Mouse (Mus musculus) adrenal gland (tissue): ENCODE measurements around the gene Slc52a3.
"Not testable (repeated sequence)": the region's sequence is repeated elsewhere in the genome, so short reads cannot be mapped to it uniquely, and the experiment has no call there.

ENCODE experiments used
- intact Hi-C: fragments of 180-260 bp; cut with DNase I; formaldehyde crosslinking; loops from one replicate; pipeline ENCODE4 v1.15.1; 2025

Gene Slc52a3

DNA sequence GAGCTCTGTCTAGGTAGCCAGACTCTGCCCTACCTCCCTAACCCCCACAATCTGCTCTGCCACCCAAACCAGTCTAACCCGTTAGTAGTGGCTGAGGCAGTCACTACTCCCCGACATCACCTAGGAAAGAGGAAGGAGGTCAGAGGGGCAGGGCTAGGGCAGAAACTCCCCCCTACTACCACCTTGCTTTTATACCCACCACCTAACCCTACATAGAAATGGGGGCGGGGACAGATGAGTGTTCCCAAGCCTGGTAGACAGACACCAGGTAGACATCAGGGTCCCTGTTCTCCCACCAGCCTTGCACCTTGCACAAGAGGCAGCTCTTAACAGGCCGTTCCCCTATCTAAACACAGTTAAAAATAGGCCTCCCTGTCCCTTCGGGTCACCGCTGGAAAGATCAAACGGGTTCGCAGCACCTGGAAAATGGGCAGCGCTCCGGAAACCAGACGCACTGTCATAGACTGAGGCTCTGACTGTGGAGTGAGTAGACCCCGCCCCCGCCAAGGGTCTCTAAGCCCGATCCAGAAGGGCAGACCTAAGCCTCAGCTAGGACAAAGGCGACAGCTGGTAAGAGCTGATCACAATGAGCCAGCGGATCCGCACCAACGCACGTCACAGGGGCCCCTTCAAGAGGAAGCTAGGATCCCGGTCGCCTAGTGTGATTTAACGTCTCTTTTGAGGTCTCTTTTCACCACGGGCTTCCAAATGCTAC, 23.3 kb upstream of the Slc52a3 start:
- intact Hi-C loops = no loop called here

GRCm38 (mm10) chr2:151973595-151974562, 22.4 kb upstream of the Slc52a3 start:
- intact Hi-C loops = no loop called here

DNA sequence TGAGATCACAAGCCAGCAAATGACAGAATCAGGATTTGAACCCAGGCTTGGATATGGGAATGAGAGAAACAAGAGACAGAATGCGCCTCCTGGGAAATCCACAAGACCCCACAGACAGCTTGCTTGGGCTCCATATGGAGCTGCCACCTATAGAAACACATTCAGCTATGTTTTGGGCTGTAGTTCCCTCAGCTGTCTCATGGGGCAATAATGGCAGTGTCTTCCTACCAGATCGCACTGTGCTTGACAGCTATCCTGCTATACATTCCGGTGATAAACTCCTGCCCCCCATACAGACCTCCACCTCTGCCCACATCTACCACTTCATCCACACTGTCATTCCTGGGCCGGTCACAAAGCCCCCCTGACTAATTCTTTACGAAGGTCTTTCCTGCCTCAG, 21.0 kb upstream of the Slc52a3 start:
- intact Hi-C loops = no loop called here

DNA sequence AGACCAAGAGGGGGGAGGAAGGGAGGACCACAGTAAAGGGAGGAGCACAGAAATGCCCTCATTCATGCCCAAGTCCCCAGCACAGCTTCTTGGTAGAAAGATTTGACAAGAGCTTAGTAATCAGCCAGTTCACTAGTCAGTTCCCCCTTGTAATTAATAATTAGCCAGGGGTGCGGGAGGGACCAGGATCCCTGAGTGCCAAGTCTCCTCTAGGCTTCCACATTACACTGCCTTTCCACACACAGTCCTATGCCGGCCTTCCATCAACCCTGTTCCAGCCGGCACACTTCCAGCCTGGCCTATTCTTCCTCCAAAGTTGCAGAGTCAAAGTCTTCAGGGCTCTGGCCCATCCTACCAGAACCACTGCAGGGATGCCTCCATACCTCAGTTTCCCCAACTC, 20.2 kb upstream of the Slc52a3 start:
- intact Hi-C loops = no loop called here

DNA sequence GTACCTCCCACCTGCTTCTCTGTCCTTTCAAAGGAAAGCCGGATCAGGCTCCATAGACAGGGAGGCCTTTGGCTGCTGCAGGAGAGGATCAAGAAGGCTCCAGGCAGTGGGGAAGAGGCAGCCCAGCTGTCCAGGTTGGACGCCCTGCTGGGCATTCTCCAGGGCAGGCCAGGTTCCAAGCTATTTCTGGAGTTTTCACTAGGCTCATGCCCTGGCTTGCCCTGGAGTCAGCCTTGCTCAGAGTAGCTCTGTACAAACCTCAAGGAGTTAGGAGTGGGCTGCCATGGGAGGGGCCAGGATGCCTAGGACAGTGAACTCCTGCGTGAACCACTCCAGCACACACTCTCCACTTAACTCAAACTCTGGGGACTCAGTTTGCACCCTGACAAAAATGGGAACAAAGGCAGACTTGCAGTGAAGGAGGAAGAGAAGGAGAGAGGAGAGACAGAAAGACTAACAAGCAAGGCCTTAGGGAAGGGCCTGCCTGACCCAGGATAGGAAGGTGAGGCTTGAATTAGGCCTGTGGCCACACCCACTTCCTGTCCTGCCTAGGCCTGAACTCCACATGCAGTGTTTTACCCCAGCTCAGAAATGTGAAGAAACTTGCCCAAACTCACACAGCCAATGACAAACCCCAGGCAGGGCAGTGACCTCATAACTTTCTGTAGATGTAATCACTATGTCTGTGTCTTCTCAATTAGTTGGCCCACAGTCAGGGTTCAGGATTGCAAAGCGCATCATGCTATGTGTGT, 18.4 kb upstream of the Slc52a3 start:
- intact Hi-C loops = no loop called here

GRCm38 (mm10) chr2:151978494-151978893, 17.8 kb upstream of the Slc52a3 start:
- intact Hi-C loops = no loop called here

DNA sequence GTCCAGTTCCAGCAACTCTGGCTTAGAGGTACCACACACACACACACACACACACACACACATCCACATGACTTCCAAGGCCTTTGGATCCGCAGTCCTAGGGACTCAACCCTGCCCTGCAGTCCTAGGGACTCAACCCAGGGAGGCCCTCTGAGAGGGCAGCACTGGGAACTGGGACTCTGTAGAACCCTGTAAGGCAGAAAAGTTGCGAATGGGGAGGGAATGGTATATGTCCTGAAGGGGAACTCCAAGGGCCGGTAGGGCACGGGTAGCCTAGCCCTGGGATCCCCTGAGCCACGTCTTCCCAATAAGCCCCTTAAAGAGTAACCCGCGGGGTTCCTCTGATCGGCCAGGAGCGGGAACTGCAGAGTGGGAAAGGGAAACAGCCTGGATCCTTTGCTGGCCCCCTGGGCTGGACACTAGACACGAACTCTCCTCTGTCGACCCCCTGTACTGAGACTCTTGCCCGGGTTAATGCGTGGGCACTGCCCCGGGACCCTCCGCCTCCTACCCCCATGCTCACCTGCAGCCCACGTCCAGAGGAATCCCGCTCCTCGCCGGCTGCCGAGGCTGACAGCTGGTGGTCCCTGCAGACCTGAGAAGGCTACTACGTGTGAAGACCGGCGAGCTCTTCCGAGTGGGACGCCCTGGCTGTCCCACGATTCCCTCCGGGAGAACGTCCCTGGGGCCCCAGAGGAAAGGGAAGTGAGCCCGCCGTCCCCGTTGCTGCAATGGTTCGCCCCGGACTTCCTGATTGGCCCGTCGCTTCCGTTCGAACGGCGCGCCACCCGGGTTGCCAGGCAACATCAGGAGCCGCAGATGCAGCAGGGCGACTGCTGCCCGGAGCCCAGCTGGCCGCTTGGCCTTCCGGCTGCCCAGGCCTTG, 16.6 kb upstream of the Slc52a3 start, which contains the start of gene Fam110a:
Gene Fam110a, minus strand, starts transcription at position 750 of the 885 bp plus-strand sequence.
- intact Hi-C loops = no loop called here

DNA sequence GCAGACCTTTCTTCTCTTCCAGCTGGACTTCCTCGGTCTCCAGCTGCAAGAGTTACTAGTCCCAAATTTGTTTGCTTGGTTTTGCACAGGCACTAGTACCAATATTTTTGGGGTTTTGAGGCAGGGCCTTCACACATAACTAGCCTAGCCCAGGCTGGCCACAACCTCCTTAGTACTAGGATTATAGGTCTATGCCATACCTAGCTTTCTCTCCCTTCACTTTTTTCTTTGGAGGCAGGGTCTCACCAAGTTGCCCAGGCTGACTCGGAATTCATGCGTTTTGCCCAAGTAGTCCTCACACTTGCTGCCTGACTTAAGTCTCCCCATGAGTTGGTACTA, 16.0 kb upstream of the Slc52a3 start:
- intact Hi-C loops = no loop called here

DNA sequence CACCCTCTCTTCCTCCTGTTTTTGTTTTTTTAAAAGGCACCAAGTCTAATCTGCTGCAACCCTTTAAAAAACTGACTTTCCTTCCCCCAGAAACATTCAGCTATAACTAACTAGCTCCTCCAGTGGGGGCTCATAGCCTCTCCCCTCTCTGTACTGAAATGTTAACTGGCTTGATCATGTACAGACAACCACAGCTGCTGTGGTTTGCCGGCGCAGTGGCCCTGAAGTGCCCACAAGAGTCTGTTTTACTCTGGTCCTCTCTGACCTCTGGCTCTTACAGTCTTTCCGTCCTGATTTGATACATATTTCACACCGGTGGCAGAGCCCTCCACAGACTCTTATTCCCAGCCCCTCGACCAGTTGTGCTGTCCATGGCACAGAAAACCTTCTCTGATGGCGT, 15.0 kb upstream of the Slc52a3 start:
- intact Hi-C loops = no loop called here

DNA sequence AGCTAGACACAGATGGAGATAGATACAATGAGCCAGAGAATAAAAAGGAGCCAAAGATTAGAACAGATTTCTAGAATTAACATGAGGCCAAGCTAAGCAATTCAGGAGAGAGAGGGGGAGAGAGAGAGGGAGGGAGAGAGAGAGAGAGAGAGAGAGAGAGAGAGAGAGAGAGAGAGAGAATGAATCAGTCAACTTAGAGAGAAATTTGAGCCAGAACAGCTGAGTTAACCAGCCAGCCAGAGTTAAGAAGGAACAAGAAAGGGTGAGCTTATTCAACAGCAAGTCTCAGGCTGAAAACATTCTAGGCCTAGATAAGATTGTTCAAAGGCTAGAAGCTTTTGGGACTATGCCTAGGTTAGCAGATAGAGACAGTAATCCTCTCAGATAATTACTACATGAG, 13.8 kb upstream of the Slc52a3 start:
- intact Hi-C loops = no loop called here

GRCm38 (mm10) chr2:151984019-151984418, 12.3 kb upstream of the Slc52a3 start:
- intact Hi-C loops = no loop called here

DNA sequence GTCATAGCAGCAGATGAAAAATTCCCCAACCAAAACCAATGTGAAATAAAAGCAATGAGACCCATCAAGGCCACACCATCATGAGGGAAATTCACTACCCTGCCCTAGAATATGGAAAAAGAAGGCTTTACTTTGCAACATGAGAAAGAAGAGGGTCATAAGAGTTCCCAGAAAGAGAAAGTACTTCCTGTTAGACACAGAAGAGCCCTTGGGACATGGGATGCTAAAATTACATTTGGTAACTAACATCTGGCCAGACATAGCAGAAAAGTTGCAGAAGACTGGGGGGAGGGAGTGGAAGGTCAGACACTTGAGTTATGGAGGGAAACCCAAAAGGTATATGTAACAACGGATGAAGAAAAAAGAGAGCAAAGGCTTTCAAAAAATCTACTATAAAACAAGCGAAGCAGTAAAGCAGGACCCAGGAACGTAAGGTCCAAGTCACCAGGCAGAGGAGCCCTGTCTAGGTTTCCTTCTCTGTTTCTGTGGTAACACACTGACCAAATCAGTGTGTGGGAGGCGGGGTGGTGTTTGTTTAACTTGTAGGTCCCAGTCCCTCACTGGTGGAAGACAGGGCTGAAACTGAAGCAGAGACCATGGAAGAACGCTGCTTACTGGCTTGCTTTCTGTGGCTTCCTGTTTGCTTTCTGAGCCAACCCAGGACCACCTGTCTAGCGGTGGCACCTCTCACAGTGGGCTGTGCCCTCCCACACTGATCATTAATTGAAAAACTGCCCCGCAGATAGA, 10.7 kb upstream of the Slc52a3 start:
- intact Hi-C loops = no loop called here

DNA sequence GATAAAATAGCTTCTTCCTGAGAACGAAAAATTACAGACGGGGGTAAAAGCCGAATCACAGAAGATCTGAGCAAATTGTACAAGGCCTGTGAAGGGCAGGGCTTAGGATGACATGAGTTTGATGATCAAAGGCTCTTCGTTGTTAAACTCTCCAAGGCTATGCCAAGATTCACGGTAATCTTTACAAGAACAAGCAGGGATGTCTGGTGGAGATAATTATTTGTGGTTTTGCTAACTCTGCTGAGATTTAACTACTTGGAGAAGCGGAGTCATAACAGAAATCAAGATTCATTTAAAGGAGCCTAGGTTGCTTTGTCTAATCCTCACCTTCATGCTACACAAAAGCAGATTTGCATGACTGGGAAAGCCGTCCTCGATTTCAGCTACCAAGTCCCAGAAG, 9.4 kb upstream of the Slc52a3 start:
- intact Hi-C loops = no loop called here

DNA sequence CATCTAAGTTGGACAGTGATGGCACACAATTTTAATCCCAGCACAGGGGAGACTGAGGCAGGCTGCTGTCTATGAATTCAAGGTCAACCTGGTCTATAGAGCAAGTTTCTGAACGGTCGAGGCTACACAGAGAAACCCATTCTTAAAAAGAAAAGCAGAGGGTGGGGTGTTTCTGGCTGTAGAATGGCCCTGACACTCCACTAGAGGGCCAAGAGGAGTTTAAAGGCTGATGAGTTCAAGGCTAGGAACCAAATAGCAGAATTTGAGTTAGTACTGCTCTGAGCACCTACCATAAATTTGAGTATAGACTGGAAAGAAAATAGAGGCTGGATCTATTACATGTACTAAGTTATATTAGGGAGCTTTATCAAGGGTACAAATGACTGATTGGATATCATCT, 7.3 kb upstream of the Slc52a3 start:
- intact Hi-C loops = no loop called here

DNA sequence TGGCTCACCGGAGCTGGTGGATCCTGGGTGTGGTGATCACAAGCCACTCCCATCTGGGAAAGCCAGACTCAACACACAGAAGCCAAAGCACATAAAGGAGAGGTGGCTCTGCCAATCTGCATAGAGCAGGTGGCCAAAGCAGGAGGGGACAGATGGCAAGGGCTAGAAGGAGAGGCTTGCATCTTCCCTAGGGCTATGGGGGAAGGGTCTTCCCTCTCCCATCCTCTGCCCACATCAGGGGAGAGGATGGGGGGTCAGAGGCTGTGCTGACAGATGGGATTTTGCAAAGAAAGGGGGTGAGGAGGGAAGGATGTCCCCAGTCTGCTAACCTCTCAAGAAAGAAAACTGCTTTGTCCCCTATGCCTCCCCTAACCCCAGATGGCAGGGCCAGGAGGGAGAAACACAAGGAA, 5.3 kb upstream of the Slc52a3 start:
- intact Hi-C loops = no loop called here

GRCm38 (mm10) chr2:151991446-151991845, 4.9 kb upstream of the Slc52a3 start:
- intact Hi-C loops = no loop called here

DNA sequence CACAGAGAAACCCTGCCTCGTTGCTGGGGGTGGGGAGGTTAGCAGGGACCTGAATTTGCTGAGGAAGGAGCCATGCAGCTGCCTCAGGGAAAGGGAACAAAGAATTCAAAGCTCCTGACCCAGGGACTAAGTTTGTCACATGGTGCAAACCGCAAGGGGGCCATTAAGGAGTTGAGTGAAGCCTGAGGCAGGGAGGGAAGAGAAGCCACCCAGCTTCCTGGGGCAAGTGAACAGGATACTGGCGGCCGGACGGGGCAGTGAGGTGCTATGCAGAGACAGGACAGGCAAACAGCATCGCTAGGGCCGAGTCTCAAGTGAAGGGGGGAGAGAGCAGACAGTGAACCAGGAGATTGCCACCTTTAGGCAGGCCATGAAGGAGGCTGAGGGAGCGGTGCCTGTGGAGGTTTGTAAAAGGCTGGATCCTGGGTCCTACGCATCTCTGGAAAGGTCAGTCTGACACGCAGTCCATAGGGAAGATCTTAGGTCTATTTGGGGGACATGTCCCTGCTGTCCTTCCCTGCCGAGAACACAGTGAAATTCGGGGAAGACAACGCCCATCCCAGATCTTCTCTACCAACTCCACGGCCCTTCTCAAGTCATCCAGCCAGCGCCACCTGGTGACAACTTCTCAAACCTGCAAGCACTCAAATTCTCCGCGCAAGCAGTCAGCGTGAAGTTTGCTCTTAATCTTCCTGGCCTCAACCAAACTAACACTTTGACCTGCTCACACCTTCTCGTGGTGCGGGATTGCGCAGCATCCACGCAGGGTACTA, 1.8 kb upstream of the Slc52a3 start:
- intact Hi-C loops = loop anchor here (1.0 kb wide), 1 partner anchor 53 kb away; no protein-coding TSS in a partner anchor

- intact Hi-C loops = not testable (repeated sequence)
These were observed 872 bp downstream of the Slc52a3 start for GRCm38 (mm10) chr2:151997190-151997575.

DNA sequence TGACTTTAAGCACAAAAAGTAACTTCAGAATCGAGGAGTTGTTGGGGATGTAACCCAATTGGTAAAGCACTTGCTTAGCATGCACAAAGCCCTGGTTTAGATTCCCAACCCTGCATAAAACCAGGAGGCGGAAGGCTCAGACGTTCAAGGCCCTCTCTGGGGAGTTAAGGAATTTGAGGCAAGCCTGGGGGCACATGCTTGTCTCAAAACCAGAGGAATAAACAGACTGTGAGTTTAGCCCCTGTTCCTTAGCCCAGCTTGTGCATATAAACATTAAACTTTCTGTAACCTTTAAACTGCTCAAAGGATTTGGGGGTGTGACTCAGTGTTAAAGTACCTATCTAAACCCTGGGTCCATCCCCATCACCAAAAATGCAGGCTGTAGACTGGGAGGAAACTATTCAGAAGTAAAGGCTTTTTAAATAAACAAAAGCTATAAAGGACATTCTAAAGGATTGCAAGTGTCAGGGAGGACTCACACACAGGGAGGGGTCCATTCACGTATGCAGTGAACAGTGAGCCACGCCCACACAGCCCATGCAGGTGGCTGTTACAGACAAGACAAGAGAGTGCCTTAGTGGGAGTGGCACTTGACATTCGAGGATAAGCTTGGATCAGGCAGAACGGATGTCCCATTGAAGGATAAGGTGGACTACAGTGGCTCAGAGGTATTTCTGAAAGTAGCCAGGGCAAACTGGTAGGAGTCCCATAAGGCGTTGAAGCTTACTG, 1.6 kb downstream of the Slc52a3 start:
- intact Hi-C loops = no loop called here
